Mouse (Mus musculus): ENCODE data around the gene Daglb. TPM values are rescaled to one million over a fixed set of nuclear protein-coding genes. Genes with fewer than 3 reads are reported as not detected.
A peak's percentile ranks its signal among the peaks of the same experiment; 100 is the strongest.

Gene Daglb
- total RNA-seq, 1 experiment = 9.5 TPM

GRCm38 (mm10) chr5:143528308-143528683 is 63.9 kb downstream of the Daglb start:
- H3K4me3 ChIP-seq (ENCODE audit: insufficient read depth in 1 of 2, low read depth in 1 of 2, low read length in 2 of 2, poor library complexity in 1 of 2, severe bottlenecking in 1 of 2) = peak overlapping the region; percentile 81 to 82

GRCm38 (mm10) chr5:143530715-143531114 is 66.3 kb downstream of the Daglb start:
- TF ChIP-seq ZNF384 (IDR thresholded peaks at IDR 0.05; ENCODE audit: low read depth, low read length) (no peak), CHD2 (IDR thresholded peaks at IDR 0.05; ENCODE audit: low read depth, low read length) (no peak), HCFC1 (IDR thresholded peaks at IDR 0.05; ENCODE audit: borderline replicate concordance, insufficient read depth, low read length) (no peak), MAFK (IDR thresholded peaks at IDR 0.05; ENCODE audit: insufficient read depth, low read depth, low read length) (no peak), ZC3H11A (IDR thresholded peaks at IDR 0.05; ENCODE audit: borderline replicate concordance, low read depth, low read length) (no peak)
- H3K36me3 ChIP-seq (ENCODE audit: control insufficient read depth, insufficient read depth, low read length, poor library complexity, severe bottlenecking) = no peaks in the 10 kb centered on the region
- H3K4me1 ChIP-seq (ENCODE audit: control insufficient read depth in 2 of 2, insufficient read depth in 2 of 2, low read length in 2 of 2, poor library complexity in 1 of 2) = 0 out of 4 replicates have a peak, but pooled peaks cover 0 to 4% of the 10 kb centered on the region in 2 experiments
- no peak for DNase-seq (ENCODE audit: low read depth, low spot score)
- no peaks in the 10 kb centered on the region for H3K9me3 ChIP-seq (ENCODE audit: control insufficient read depth, insufficient read depth, low read depth, low read length)
- in situ Hi-C loops (cut with MboI; ENCODE audit: low sequenced_read_pairs in 2 of 2, unreplicated experiment in 2 of 2) = no loop called here
- H3K27ac ChIP-seq (ENCODE audit: insufficient read depth, low read depth, low read length, poor library complexity, severe bottlenecking) = no peak overlapping the region
- no peak overlapping the region for H3K9ac ChIP-seq (ENCODE audit: insufficient read depth, low read depth, low read length, poor library complexity, severe bottlenecking)
- no peak overlapping the region for H3K4me3 ChIP-seq (ENCODE audit: insufficient read depth in 1 of 2, low read depth in 1 of 2, low read length in 2 of 2, poor library complexity in 1 of 2, severe bottlenecking in 1 of 2)

More at GRCm38 (mm10) chr5:143528308-143528683, 63.9 kb downstream of the Daglb start:
- peak overlapping the region; percentile 89 for H3K9ac ChIP-seq (ENCODE audit: insufficient read depth, low read depth, low read length, poor library complexity, severe bottlenecking)
- peaks cover 0 to 8% of the 10 kb centered on the region in 2 experiments; a peak in 1 of 4 replicates for H3K4me1 ChIP-seq (ENCODE audit: control insufficient read depth in 2 of 2, insufficient read depth in 2 of 2, low read length in 2 of 2, poor library complexity in 1 of 2)
- no peaks in the 10 kb centered on the region; the same call in 1 of the 2 replicates for H3K36me3 ChIP-seq (ENCODE audit: control insufficient read depth, insufficient read depth, low read length, poor library complexity, severe bottlenecking)
- no peak for TF ChIP-seq ZC3H11A (IDR thresholded peaks at IDR 0.05; ENCODE audit: borderline replicate concordance, low read depth, low read length)
- TF ChIP-seq HCFC1 (IDR thresholded peaks at IDR 0.05; ENCODE audit: borderline replicate concordance, insufficient read depth, low read length) = no peak
- TF ChIP-seq MAFK (IDR thresholded peaks at IDR 0.05; ENCODE audit: insufficient read depth, low read depth, low read length) = no peak
- TF ChIP-seq ZNF384 (IDR thresholded peaks at IDR 0.05; ENCODE audit: low read depth, low read length) = no peak
- TF ChIP-seq CHD2 (IDR thresholded peaks at IDR 0.05; ENCODE audit: low read depth, low read length) = no peak
- in situ Hi-C loops (cut with MboI; ENCODE audit: low sequenced_read_pairs in 2 of 2, unreplicated experiment in 2 of 2) = no loop called here
- no peaks in the 10 kb centered on the region for H3K9me3 ChIP-seq (ENCODE audit: control insufficient read depth, insufficient read depth, low read depth, low read length)
- DNase-seq (ENCODE audit: low read depth, low spot score) = no peak
- peak overlapping the region; percentile 75 for H3K27ac ChIP-seq (ENCODE audit: insufficient read depth, low read depth, low read length, poor library complexity, severe bottlenecking)

DNA sequence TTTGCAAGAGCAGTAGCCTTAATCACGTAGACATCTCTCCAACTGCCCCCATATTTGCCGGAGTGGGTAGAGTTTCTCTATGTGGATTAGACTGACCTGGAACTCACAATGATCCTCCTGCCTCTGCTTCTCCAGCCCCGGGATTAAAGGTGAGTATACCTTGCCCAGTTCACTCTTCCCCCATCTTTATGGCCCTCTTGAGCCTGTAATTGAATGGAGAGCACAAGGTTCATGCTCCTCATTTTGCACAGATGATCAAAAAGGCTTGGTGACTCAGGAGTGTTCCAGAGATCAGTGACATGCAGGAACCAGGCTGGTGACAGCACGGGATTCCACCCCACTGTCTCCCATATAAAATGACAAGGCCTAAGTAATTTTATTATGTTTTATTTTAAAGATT is 70.5 kb downstream of the Daglb start:
- no peak for DNase-seq (ENCODE audit: low read depth, low spot score)
- H3K9ac ChIP-seq (ENCODE audit: insufficient read depth, low read depth, low read length, poor library complexity, severe bottlenecking) = no peak overlapping the region
- no peak overlapping the region for H3K27ac ChIP-seq (ENCODE audit: insufficient read depth, low read depth, low read length, poor library complexity, severe bottlenecking)
- no peaks in the 10 kb centered on the region for H3K9me3 ChIP-seq (ENCODE audit: control insufficient read depth, insufficient read depth, low read depth, low read length)
- no peak for TF ChIP-seq CHD2 (IDR thresholded peaks at IDR 0.05; ENCODE audit: low read depth, low read length)
- no peak for TF ChIP-seq ZC3H11A (IDR thresholded peaks at IDR 0.05; ENCODE audit: borderline replicate concordance, low read depth, low read length)
- TF ChIP-seq MAFK (IDR thresholded peaks at IDR 0.05; ENCODE audit: insufficient read depth, low read depth, low read length) = no peak
- no peak for TF ChIP-seq HCFC1 (IDR thresholded peaks at IDR 0.05; ENCODE audit: borderline replicate concordance, insufficient read depth, low read length)
- TF ChIP-seq ZNF384 (IDR thresholded peaks at IDR 0.05; ENCODE audit: low read depth, low read length) = no peak
- in situ Hi-C loops (cut with MboI; ENCODE audit: low sequenced_read_pairs in 2 of 2, unreplicated experiment in 2 of 2) = no loop called here
- H3K4me3 ChIP-seq (ENCODE audit: insufficient read depth in 1 of 2, low read depth in 1 of 2, low read length in 2 of 2, poor library complexity in 1 of 2, severe bottlenecking in 1 of 2) = no peak overlapping the region
- no peaks in the 10 kb centered on the region for H3K36me3 ChIP-seq (ENCODE audit: control insufficient read depth, insufficient read depth, low read length, poor library complexity, severe bottlenecking)
- no peaks in the 10 kb centered on the region; a peak in 1 of 4 replicates for H3K4me1 ChIP-seq (ENCODE audit: control insufficient read depth in 2 of 2, insufficient read depth in 2 of 2, low read length in 2 of 2, poor library complexity in 1 of 2)

GRCm38 (mm10) chr5:143537022-143537421 is 72.6 kb downstream of the Daglb start:
- no peaks in the 10 kb centered on the region for H3K36me3 ChIP-seq (ENCODE audit: control insufficient read depth, insufficient read depth, low read length, poor library complexity, severe bottlenecking)
- H3K4me1 ChIP-seq (ENCODE audit: control insufficient read depth in 2 of 2, insufficient read depth in 2 of 2, low read length in 2 of 2, poor library complexity in 1 of 2) = no peaks in the 10 kb centered on the region; a peak in 1 of 4 replicates
- no peak for DNase-seq (ENCODE audit: low read depth, low spot score)
- no peaks in the 10 kb centered on the region for H3K9me3 ChIP-seq (ENCODE audit: control insufficient read depth, insufficient read depth, low read depth, low read length)
- H3K4me3 ChIP-seq (ENCODE audit: insufficient read depth in 1 of 2, low read depth in 1 of 2, low read length in 2 of 2, poor library complexity in 1 of 2, severe bottlenecking in 1 of 2) = no peak overlapping the region
- in situ Hi-C loops (cut with MboI; ENCODE audit: low sequenced_read_pairs in 2 of 2, unreplicated experiment in 2 of 2) = no loop called here
- TF ChIP-seq HCFC1 (IDR thresholded peaks at IDR 0.05; ENCODE audit: borderline replicate concordance, insufficient read depth, low read length) = no peak
- no peak for TF ChIP-seq CHD2 (IDR thresholded peaks at IDR 0.05; ENCODE audit: low read depth, low read length)
- TF ChIP-seq ZC3H11A (IDR thresholded peaks at IDR 0.05; ENCODE audit: borderline replicate concordance, low read depth, low read length) = no peak
- no peak for TF ChIP-seq ZNF384 (IDR thresholded peaks at IDR 0.05; ENCODE audit: low read depth, low read length)
- no peak for TF ChIP-seq MAFK (IDR thresholded peaks at IDR 0.05; ENCODE audit: insufficient read depth, low read depth, low read length)
- no peak overlapping the region for H3K27ac ChIP-seq (ENCODE audit: insufficient read depth, low read depth, low read length, poor library complexity, severe bottlenecking)
- H3K9ac ChIP-seq (ENCODE audit: insufficient read depth, low read depth, low read length, poor library complexity, severe bottlenecking) = no peak overlapping the region

All from ES-E14 (cell line).